Mouse (Mus musculus) CD4-positive, CD25-positive, alpha-beta regulatory T cell, adult 9 weeks (primary cell): ENCODE results near the gene Olfr1248. TPM values are rescaled to one million over a fixed set of nuclear protein-coding genes. Genes with fewer than 3 reads are reported as not detected.

Experiments
- polyA plus RNA-seq: library from polyadenylated mRNA; unstranded; fragments of 100-300 nt; shearing (Covaris generic); gene quantifications from one replicate; pipeline ENCODE4 v1.2.1, GENCODE M21; 2017

Gene Olfr1248
- polyA plus RNA-seq: not detected

GRCm38 (mm10) chr2:89618145-89618544, at the start of gene Olfr1248:
Gene Olfr1248 (minus strand): TSS chr2:89618245.

DNA sequence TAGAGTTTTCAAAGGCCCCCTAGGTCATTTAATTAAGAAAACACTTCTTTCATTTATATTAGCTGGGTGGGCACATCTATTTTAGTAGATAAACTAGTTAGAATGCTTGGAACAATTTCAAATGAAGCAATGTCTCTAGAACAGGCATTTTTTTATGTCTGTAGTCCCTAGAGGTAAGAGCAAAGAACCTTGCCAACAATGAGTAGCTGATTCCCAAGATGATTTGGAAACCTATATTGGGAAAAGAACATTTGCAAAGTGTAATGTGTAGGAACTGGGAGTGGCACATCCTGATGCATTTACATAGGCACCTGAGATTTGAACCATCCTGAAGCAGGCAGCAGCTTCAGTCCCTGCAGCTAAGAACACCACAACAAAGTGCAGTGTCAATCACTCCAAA, 43.3 kb upstream of the Olfr1248 start, which contains the start of gene Olfr1250:
Gene Olfr1250 (minus strand): TSS at position 101 of the 400 bp plus-strand sequence.

GRCm38 (mm10) chr2:89634883-89635282, 16.8 kb upstream of the Olfr1248 start, which contains the start of gene Olfr1249:
Gene Olfr1249 (minus strand): TSS chr2:89634983.

DNA sequence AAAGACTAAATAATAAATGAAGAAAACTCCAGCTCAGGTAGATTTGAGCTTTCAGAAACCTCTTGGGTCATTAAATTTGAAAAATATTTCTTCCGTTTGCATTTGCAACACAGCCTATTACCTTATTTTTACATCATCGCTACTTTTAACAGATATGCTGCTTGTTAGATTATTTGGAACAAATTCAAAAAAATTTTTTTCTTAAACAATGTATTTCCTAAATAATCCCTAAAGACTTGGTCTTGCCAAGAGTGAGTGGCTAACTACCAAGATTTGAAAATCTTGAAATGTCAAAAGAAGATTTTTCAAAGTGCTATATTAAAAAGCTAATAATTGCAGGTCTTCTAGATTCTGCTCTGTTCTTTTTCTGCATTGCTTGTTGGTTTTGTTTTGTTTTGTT, 4.0 kb downstream of the Olfr1248 start, which contains the start of gene Olfr1247:
Gene Olfr1247 (minus strand): TSS at position 101 of the 400 bp plus-strand sequence.

GRCm38 (mm10) chr2:89593057-89593456, 25.0 kb downstream of the Olfr1248 start, which contains the start of gene Olfr1246:
Gene Olfr1246 (minus strand): TSS chr2:89593157.

DNA sequence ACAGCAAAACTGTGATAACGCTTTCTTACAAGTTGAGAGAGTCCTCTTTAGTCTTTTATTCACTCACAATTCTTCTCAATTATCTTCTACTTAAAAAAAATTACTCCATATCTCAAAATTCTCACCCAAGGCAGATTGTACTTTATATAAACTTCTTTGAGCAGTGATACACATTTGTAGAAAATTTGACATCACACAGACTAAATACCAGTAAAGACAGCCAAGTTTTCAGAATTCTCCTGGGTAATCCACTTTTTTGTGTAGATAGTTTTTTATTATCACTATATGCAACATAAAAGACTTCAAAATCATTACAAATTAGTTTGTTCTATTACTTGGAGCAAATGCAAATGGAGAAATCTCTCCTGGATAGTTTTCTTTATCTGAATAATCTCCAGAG, 39.7 kb downstream of the Olfr1248 start, which contains the start of gene Olfr1245:
Gene Olfr1245 (minus strand): TSS at position 101 of the 400 bp plus-strand sequence.

Other genes starting within 250 kb of the Olfr1248 start
- gene Olfr1238, start 208.6 kb downstream of the Olfr1248 start, polyA plus RNA-seq: not detected
- gene Olfr1239, start 197.8 kb downstream of the Olfr1248 start, polyA plus RNA-seq: not detected
- gene Olfr1240, start 175.2 kb downstream of the Olfr1248 start, polyA plus RNA-seq: not detected
- gene Olfr1241, start 131.1 kb downstream of the Olfr1248 start, polyA plus RNA-seq: not detected
- gene Olfr1242, start 119.9 kb downstream of the Olfr1248 start, polyA plus RNA-seq: not detected
- gene Olfr1243, start 86.8 kb downstream of the Olfr1248 start, polyA plus RNA-seq: not detected
- not detected for gene Olfr1245, start 39.8 kb downstream of the Olfr1248 start, polyA plus RNA-seq
- gene Olfr1246, start 25.1 kb downstream of the Olfr1248 start, polyA plus RNA-seq: not detected
- gene Olfr1247, start 4.1 kb downstream of the Olfr1248 start, polyA plus RNA-seq: not detected
- not detected for gene Olfr1249, start 16.7 kb upstream of the Olfr1248 start, polyA plus RNA-seq
- not detected for gene Olfr1250, start 43.2 kb upstream of the Olfr1248 start, polyA plus RNA-seq
- gene Olfr1251, start 53.7 kb upstream of the Olfr1248 start, polyA plus RNA-seq: not detected
- gene Olfr1252, start 106.8 kb upstream of the Olfr1248 start, polyA plus RNA-seq: not detected
- not detected for gene Olfr1253, start 138.8 kb upstream of the Olfr1248 start, polyA plus RNA-seq
- gene Olfr1254, start 175.4 kb upstream of the Olfr1248 start, polyA plus RNA-seq: not detected
- not detected for gene Olfr1255, start 193.8 kb upstream of the Olfr1248 start, polyA plus RNA-seq
- not detected for gene Olfr1256, start 223.3 kb upstream of the Olfr1248 start, polyA plus RNA-seq
- not detected for gene Olfr48, start 230.0 kb upstream of the Olfr1248 start, polyA plus RNA-seq